Mouse (Mus musculus) liver, embryonic 12.5 days (tissue): ENCODE data around the gene Zfp850. TPM values are rescaled to one million over a fixed set of nuclear protein-coding genes. Genes with fewer than 3 reads are reported as not detected.

Experiments used
- ATAC-seq: fragments of 200-750 bp; cut with Nextera tagmentation; 2 replicates; pipeline ENCODE4 v1.8.0; 2017; ENCODE audit warnings: moderate number of reproducible peaks, mild to moderate bottlenecking, moderate library complexity
- H3K27ac ChIP-seq: fragments of 300-500 bp; sonication (generic); 2 replicates; pipeline ENCODE4 v1.5.1; 2016; ENCODE audit warnings: mild to moderate bottlenecking
- H3K27me3 ChIP-seq: fragments of 300-500 bp; sonication (generic); replicated peaks from 2 replicates; pipeline ENCODE4 v1.6.1; 2016; ENCODE audit warnings: mild to moderate bottlenecking, moderate library complexity
- H3K36me3 ChIP-seq: fragments of 300-500 bp; sonication (generic); 2 replicates; pipeline ENCODE4 v1.6.1; 2016; ENCODE audit warnings: mild to moderate bottlenecking, moderate library complexity
- H3K4me1 ChIP-seq: fragments of 300-500 bp; sonication (generic); 2 replicates; pipeline ENCODE4 v1.6.1; 2016
- H3K4me2 ChIP-seq: fragments of 300-500 bp; sonication (generic); 2 replicates; pipeline ENCODE4 v1.6.1; 2016; ENCODE audit warnings: mild to moderate bottlenecking, moderate library complexity
- H3K4me3 ChIP-seq: fragments of 300-500 bp; sonication (generic); 2 replicates; pipeline ENCODE4 v1.5.1; 2016; ENCODE audit warnings: mild to moderate bottlenecking, moderate library complexity
- H3K9ac ChIP-seq: fragments of 300-500 bp; sonication (generic); 2 replicates; pipeline ENCODE4 v1.6.1; 2016; ENCODE audit warnings: mild to moderate bottlenecking, moderate library complexity
- H3K9me3 ChIP-seq: fragments of 300-500 bp; sonication (generic); replicated peaks from 2 replicates; pipeline ENCODE4 v1.6.1; 2016; ENCODE audit warnings: mild to moderate bottlenecking, moderate library complexity
- WGBS: fragments of 180-500 bp; shearing (Covaris S2); methylation state at CpG from one replicate; pipeline ENCODE4 v1.1.7; 2016; ENCODE audit not compliant: insufficient replicate concordance; 5-methylcytosine and 5-hydroxymethylcytosine counted together
- polyA plus RNA-seq: library from polyadenylated mRNA; unstranded; fragments of >200 nt; fragmentation: Nextera tagmentation; extraction: Ambion mirVana; gene quantifications from 2 replicates; pipeline ENCODE4 v1.2.1, GENCODE M21; 2016

The Zfp850 gene
- polyA plus RNA-seq: 3.0 and 3.1 TPM in 2 replicates

- peaks cover 28% of the 10 kb centered on the region for H3K36me3 ChIP-seq
- under 1% methylated on average over 47 of the region's 47 CpGs for WGBS
- H3K27ac ChIP-seq: peak within 1 kb of the TSS; percentile 31
- peaks cover 11% of the 10 kb centered on the region for H3K4me1 ChIP-seq
- H3K4me2 ChIP-seq: peak within 1 kb of the TSS; percentile 79
- H3K9me3 ChIP-seq: no peaks in the 10 kb centered on the region
- H3K27me3 ChIP-seq: 0 out of 2 replicates have a peak, but pooled peaks cover 6% of the 10 kb centered on the region
- peak; percentile 90 for ATAC-seq
- peak within 1 kb of the TSS; percentile 79 for H3K9ac ChIP-seq
- H3K4me3 ChIP-seq: peak within 1 kb of the TSS; percentile 74
These were observed at the start of gene Zfp850 for GRCm38 (mm10) chr7:28013549-28014444. Zfp850 (minus strand) TSS chr7:28014115.

GRCm38 (mm10) chr7:28059972-28060371, 46.1 kb upstream of the Zfp850 start:
- no peak overlapping the region for H3K27ac ChIP-seq
- no peaks in the 10 kb centered on the region for H3K36me3 ChIP-seq
- no peak for ATAC-seq
- H3K27me3 ChIP-seq: peaks cover 12% of the 10 kb centered on the region; the same call in 1 of the 2 replicates
- WGBS: 86% methylated on average over 1 of the region's 1 CpGs
- no peak overlapping the region for H3K4me2 ChIP-seq
- H3K4me1 ChIP-seq: no peaks in the 10 kb centered on the region
- H3K4me3 ChIP-seq: no peak overlapping the region
- no peak overlapping the region for H3K9ac ChIP-seq
- H3K9me3 ChIP-seq: 0 out of 2 replicates have a peak, but pooled peaks cover 5% of the 10 kb centered on the region

GRCm38 (mm10) chr7:28053046-28053930, 39.4 kb upstream of the Zfp850 start:
- Histone ChIP-seq H3K4me3 (no peak overlapping the region), H3K27ac (no peak overlapping the region), H3K4me1 (peaks cover 18% of the 10 kb centered on the region), H3K9ac (no peak overlapping the region), H3K27me3 (peaks cover 9% of the 10 kb centered on the region; the same call in 1 of the 2 replicates), H3K36me3 (peaks cover 7% of the 10 kb centered on the region), H3K9me3 (no peaks in the 10 kb centered on the region), H3K4me2 (no peak overlapping the region)
- 73% methylated on average over 6 of the region's 6 CpGs for whole genome bisulfite sequencing
- ATAC-seq: no peak

GRCm38 (mm10) chr7:28050584-28050983, 36.7 kb upstream of the Zfp850 start:
- Histone ChIP-seq H3K4me3 (peak overlapping the region; percentile 90), H3K27ac (no peak overlapping the region), H3K9me3 (no peaks in the 10 kb centered on the region), H3K36me3 (peaks cover 34% of the 10 kb centered on the region), H3K9ac (peak overlapping the region; percentile 39), H3K27me3 (peaks cover 9% of the 10 kb centered on the region; the same call in 1 of the 2 replicates), H3K4me2 (peak overlapping the region; percentile 84), H3K4me1 (peaks cover 21% of the 10 kb centered on the region)
- 52% methylated on average over 17 of the region's 17 CpGs for WGBS
- no peak for ATAC-seq

GRCm38 (mm10) chr7:28049476-28050409, 35.8 kb upstream of the Zfp850 start, which contains the start of gene Psmc4:
Psmc4 (minus strand) TSS chr7:28050101.
- peaks cover 21% of the 10 kb centered on the region for H3K4me1 ChIP-seq
- under 1% methylated on average over 52 of the region's 52 CpGs for WGBS
- H3K27ac ChIP-seq: peak within 1 kb of the TSS; percentile 68; the same call in 1 of the 2 replicates
- peaks cover 43% of the 10 kb centered on the region for H3K36me3 ChIP-seq
- peak within 1 kb of the TSS; percentile 90 for H3K4me3 ChIP-seq
- peak; percentile 96 for ATAC-seq
- peak within 1 kb of the TSS; percentile 88 for H3K9ac ChIP-seq
- H3K4me2 ChIP-seq: peak within 1 kb of the TSS; percentile 84
- H3K27me3 ChIP-seq: 0 out of 2 replicates have a peak, but pooled peaks cover 3% of the 10 kb centered on the region
- no peaks in the 10 kb centered on the region for H3K9me3 ChIP-seq

- Histone ChIP-seq H3K27ac (no peak overlapping the region), H3K9ac (no peak overlapping the region), H3K4me1 (peaks cover 15% of the 10 kb centered on the region), H3K4me3 (no peak overlapping the region), H3K9me3 (no peaks in the 10 kb centered on the region), H3K27me3 (no peaks in the 10 kb centered on the region), H3K36me3 (peaks cover 95% of the 10 kb centered on the region), H3K4me2 (no peak overlapping the region)
- ATAC-seq: no peak
- 90% methylated on average over 4 of the region's 4 CpGs for WGBS
These were observed 30.6 kb upstream of the Zfp850 start for GRCm38 (mm10) chr7:28044524-28044923.

- no peak overlapping the region for H3K27ac ChIP-seq
- H3K36me3 ChIP-seq: peaks cover 22% of the 10 kb centered on the region
- ATAC-seq: peak; percentile 21; the same call in 1 of the 2 replicates
- 0 out of 2 replicates have a peak, but pooled peaks cover 6% of the 10 kb centered on the region for H3K27me3 ChIP-seq
- peak overlapping the region; percentile 79 for H3K9ac ChIP-seq
- peak overlapping the region; percentile 74 for H3K4me3 ChIP-seq
- H3K4me2 ChIP-seq: peak overlapping the region; percentile 79
- 19% methylated on average over 7 of the region's 7 CpGs for WGBS
- H3K9me3 ChIP-seq: no peaks in the 10 kb centered on the region
- H3K4me1 ChIP-seq: peaks cover 11% of the 10 kb centered on the region
These were observed 513 bp upstream of the Zfp850 start for GRCm38 (mm10) chr7:28014445-28014810.

GRCm38 (mm10) chr7:28010271-28010670, 3.6 kb downstream of the Zfp850 start:
- no peak for ATAC-seq
- H3K4me3 ChIP-seq: no peak overlapping the region
- no peaks in the 10 kb centered on the region for H3K27me3 ChIP-seq
- H3K4me2 ChIP-seq: no peak overlapping the region
- WGBS: 87% methylated on average over 3 of the region's 3 CpGs
- no peak overlapping the region for H3K9ac ChIP-seq
- H3K27ac ChIP-seq: no peak overlapping the region
- peaks cover 11% of the 10 kb centered on the region for H3K4me1 ChIP-seq
- peaks cover 49% of the 10 kb centered on the region for H3K36me3 ChIP-seq
- H3K9me3 ChIP-seq: no peaks in the 10 kb centered on the region

GRCm38 (mm10) chr7:27982197-27982596, 31.7 kb downstream of the Zfp850 start:
- Histone ChIP-seq H3K4me2 (no peak overlapping the region), H3K4me3 (no peak overlapping the region), H3K4me1 (peaks cover 19% of the 10 kb centered on the region), H3K9ac (no peak overlapping the region), H3K27ac (no peak overlapping the region), H3K27me3 (no peaks in the 10 kb centered on the region), H3K36me3 (peaks cover 17% of the 10 kb centered on the region), H3K9me3 (peaks cover 40% of the 10 kb centered on the region)
- 60% methylated on average over 2 of the region's 2 CpGs for WGBS
- ATAC-seq: no peak

- peak within 1 kb of the TSS; percentile 83 for H3K9ac ChIP-seq
- peaks cover 17% of the 10 kb centered on the region for H3K36me3 ChIP-seq
- no peaks in the 10 kb centered on the region for H3K27me3 ChIP-seq
- under 1% methylated on average over 29 of the region's 29 CpGs for WGBS
- peaks cover 20% of the 10 kb centered on the region for H3K4me1 ChIP-seq
- ATAC-seq: peak; percentile 88
- peak within 1 kb of the TSS; percentile 75 for H3K27ac ChIP-seq
- peaks cover 16% of the 10 kb centered on the region for H3K9me3 ChIP-seq
- H3K4me3 ChIP-seq: peak within 1 kb of the TSS; percentile 80
- peak within 1 kb of the TSS; percentile 82 for H3K4me2 ChIP-seq
These were observed 35.0 kb downstream of the Zfp850 start, which contains the start of gene Zfp780b for GRCm38 (mm10) chr7:27978683-27979528. Zfp780b (minus strand) TSS chr7:27979171.
